Mouse (Mus musculus): Measurements from ENCODE around the gene Gm11992.

Gene Gm11992

DNA sequence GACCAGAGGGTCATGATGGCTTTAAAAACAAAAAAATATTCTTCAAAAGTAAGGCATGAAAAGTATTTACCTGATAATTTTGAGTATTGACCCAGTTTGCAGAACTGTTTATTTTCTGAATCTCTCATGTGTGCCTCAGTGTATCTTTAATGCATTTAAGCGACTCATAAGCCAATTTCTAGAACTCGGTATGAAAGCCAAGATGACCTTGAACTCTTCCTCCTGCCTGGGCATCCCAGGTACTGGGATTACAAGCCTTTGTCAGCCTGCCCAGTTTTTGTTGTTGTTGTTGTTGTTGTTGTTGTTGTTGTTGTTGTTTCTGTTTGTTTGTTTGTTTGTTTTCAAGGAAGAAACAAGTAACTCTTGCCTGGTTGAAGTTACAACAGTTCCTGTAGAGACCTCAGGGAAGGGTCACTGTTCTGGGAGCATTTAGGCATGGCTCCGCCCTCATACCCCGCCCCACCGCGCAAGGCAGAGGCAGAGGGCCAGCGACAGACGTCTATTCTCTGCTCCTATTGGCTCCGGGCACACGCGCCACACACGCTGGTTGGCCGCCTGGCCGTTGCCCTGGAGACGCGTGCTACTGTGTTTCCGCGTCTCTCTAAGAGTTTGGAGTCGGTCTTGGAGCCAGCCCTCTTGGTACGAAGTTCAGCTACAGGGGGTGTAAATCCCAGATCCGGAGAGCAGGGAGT is at the start of gene Gm11992:
Gene Gm11992 (plus strand): TSS at position 584 of the 692 bp plus-strand sequence.
- peak; percentile 82 for DNase-seq (ENCODE audit: low spot score)

DNA sequence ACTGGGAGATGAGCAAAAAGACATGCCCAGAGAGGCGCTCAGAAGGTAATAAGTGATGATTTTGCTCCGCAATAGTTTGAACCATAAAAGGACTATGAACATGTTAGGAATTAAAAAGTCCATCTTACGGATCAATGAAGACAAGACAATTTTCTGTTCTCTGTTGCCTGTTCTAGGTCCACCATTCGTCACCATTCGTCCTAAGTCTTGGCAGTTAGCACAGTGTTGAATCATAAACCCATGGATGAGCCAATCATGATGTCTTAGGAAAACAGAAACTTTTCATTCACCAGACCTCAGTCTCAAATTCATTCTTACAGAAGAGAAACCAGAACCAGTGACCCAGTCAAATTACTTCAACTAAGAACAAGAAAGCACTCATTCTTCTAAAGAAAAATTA is 39.6 kb upstream of the Gm11992 start:
- no peak for DNase-seq (ENCODE audit: low spot score)

DNA sequence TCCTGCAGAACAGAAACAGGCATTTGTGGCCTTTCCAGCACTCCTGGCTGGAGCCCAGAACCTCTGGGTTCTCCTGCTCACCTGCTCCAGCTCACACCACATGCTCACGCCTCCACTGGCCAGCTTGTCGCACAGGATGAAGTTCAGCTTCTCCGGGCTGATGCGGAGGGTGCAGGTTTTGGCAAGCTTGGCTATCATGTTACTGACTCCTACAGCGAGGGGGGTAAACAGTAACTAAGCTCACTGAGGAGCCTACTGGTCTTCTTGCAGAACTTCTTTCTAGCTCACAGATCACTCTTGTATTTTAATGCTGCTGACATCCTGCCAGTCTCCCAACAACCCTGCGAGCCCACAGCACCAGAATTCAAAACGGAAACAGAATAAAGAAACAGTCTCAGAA is 38.0 kb upstream of the Gm11992 start:
- DNase-seq (ENCODE audit: low spot score) = no peak

DNA sequence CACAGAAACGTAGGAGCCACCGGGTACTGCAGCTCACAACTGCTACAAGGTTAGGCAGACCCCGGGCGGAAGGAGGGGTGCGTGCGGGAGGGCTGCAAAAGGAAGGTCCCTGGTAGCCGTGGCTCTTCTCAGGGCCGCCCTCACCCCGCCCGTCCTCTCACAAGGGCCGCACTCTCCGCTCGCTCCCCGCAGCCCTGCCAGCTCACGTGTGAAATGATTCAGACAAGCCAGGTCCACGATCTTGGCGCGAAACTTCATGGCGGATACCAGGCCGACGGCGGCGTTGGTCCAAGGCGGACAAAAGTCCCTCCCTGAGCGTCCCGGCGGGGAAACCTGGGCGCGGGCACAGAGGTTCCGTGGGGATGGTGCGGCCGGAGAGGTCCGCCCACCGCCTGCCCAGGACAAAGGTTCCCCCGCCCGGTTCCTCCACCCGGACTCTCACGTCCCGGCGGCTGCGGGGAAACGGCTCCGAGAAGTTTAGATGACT is 37.5 kb upstream of the Gm11992 start, which contains the start of gene Hus1:
Gene Hus1 (minus strand): TSS at position 339 of the 487 bp plus-strand sequence.
- peak; percentile 89 for DNase-seq (ENCODE audit: low spot score)

DNA sequence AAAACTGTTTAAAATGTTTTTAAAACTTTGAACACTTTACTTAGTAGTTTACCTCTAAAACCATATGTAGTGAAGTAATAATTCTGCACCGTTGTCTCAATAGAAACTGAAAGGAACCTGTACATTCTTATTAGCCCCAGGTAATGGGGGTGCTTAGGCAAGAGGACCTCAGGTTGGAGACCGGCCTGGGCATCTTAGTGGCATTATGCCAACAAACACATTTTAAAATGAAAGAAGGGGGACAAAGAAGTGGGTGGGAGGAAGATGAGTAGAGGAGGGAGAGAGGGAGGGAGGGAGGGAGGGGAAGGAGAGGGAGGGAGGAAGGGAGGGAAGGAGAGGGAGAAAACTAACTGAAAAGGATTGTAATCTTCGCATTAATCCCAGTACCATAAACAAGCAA is 37.0 kb upstream of the Gm11992 start:
- DNase-seq (ENCODE audit: low spot score) = no peak

DNA sequence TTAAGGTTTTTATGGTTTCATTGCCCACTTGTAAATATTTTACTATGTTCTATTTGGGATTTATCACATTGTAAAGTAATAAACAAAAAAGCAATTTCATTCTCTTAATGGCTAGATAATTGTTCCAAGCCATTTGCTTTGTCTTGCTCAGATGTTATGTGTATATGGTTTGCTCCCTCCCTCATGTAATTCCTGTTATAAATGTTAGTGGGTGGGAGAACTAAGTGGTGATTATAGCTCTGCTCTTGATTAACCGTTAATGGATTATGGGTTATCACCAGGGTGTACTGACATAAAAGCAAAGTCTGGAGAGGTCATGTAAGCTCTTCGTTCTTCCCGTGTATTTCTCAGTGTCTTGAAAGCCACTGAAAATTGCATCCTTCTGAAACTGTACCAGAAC is 33.7 kb upstream of the Gm11992 start:
- no peak for DNase-seq (ENCODE audit: low spot score)

DNA sequence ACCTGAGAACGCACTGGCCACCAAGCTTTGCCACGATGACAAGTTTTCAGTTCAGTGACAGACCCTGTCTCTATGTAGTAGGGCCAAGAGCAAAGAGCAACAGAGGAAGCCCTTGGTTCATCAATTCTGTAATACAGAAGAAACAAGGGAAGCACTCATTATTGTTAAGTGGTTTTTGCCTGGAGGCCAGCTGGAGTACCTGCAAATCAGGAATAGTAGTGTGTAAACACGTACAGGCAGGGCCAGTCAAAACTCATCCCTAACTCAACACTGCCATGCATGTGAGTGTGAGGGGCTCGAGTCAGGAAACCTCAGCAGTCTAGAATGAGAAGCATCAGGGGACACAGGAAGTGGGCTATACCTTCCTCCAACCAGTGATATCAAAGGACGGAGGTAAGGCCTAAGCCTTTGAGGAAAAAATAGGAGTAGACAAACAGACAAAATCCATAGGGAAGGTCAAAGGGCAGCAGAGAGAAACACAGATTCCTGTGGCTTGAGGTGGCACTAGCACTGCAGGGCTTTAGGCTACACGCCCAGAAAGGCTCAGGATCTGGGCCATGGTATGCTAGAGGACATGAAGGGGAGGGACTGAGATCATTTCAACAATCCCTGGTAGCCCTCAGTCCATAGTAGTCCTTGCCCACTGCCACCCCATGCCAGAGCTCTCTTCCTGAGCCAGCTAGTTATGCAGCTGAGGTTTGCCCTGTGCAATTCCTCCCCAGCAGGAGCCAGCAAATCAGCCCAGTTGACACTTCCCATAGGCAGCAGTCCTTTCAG is 29.7 kb upstream of the Gm11992 start:
- no peak for DNase-seq (ENCODE audit: low spot score)

DNA sequence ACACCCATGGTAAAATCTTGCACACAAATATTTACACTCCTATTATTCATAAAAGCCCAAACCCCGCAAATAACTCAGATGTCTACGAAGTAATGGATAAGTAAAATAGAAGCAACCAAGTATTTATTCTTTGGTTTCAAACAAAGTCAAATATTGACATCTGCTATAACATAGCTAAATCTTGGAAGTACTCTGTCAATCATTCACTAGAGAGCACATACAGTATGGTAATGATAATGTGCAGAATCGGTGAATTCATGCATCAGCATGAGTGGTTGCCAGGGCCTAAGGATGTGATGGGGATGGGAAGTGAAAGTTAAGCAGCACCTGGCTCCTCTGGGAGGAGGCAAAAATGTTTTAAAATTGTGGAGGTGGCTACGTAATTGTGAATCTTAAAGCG is 28.2 kb upstream of the Gm11992 start:
- DNase-seq (ENCODE audit: low spot score) = no peak

DNA sequence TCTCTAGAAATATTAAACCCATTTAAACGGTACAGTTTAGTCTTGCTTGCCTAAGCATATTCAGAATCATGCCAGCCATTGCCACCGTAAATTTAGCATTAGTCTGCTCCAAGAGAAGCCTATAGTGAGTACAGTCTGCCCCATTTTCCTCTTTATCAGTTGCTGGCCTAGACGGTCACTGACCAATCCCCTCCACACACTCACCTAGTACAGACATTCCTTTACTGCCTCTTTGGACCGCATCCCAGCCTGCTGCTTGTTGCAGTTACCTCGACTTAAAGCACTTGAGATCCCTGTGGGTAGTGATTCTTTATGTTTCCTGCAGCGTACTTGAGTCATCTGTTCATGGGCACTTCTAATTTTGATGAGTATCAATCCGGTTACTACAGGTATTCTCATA is 23.6 kb upstream of the Gm11992 start:
- no peak for DNase-seq (ENCODE audit: low spot score)

DNA sequence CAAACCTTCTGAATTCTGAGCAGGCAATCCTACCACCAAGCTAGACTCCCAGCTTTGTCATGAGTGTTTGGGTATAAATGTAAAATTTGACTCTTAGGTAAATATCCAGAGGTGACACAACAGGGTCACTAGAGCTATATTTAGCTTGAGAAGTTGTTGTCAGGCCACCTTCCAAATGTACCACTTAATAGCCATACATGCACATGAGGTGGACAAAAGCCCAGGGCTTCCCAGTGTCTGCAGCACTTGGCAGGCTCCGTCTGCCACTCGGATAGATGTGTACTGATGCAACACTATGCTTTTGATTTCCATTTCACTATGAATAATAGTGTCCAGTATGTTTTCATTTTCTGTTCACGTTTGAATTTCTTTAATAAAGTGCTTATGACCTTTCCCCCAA is 23.2 kb upstream of the Gm11992 start:
- DNase-seq (ENCODE audit: low spot score) = no peak

DNA sequence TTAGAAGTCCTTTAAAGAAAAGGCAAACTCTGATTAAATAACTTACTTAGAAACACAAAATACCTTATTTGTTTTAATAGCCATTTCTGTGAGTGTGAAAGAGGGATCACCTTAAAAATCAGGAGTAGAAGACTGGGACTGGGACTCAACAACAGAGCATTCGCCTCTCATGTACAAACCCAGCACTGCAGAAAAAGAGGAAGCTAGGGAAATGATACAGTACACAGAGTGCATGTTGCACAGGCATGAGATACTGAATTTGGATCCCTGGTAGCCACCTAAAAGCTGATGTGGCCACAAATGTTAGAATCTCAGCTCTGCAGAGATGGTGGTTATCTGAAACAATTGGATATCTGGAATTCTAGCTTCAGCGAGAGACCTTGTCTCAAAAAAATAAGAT is 16.9 kb upstream of the Gm11992 start:
- no peak for DNase-seq (ENCODE audit: low spot score)

DNA sequence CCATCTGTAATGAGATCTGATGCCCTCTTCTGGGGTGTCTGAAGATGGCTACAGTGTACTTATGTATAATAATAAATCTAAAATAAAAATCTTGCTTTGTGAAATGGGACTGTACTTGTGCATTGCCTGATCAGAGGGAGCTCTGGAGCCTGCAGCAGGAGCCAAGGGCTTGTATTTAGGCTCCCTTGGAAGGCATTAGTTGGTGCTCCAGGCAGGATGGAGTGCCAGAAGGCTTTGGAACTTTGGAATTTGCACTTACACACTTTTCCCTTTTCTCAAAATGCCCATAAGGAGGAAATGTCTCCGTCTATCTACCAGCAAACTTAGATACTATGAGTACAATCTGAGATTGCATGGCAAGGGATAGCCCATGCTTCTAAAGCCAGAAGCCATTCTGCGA is 1.8 kb upstream of the Gm11992 start:
- no peak for DNase-seq (ENCODE audit: low spot score)

DNA sequence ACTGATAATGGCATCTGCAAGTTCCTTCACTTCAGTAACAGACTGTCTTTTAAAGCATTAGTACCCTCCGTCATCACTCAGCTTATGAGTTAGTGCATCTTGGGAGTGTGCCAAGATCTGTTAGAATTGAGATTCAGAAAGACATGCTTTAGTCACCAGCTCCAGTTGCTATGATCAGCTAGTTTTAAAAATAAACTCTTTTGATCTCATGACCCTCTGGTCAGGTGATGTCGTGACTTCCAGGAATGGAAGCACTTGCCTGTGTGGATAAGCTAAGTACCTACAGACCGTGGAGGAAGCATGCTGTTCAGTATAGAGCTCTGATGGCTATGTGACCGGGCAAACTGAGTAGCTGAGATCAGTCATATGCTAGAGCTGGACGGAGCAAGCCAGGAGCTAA is 1.4 kb upstream of the Gm11992 start:
- DNase-seq (ENCODE audit: low spot score) = no peak

DNA sequence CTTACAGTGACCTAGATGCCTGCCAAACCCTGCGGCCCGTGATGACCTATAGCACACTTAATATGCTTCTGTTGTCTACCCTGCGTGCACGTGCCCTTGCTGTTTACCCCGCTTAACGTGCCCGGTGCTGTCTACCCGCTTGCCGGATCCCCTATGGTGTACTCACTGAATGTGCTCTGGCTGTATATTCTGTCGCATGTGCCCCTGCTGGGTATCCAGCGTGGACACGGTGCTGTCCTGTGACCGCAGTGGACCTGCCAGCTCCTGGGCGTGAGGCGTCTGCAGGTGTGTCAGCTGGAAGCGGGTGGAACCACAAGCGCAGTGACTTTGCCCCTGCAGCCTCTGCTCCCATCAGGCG is 288 bp downstream of the Gm11992 start, which contains the start of gene Sun3:
Gene Sun3 (minus strand): TSS at position 289 of the 358 bp plus-strand sequence.
- no peak for DNase-seq (ENCODE audit: low spot score)

DNA sequence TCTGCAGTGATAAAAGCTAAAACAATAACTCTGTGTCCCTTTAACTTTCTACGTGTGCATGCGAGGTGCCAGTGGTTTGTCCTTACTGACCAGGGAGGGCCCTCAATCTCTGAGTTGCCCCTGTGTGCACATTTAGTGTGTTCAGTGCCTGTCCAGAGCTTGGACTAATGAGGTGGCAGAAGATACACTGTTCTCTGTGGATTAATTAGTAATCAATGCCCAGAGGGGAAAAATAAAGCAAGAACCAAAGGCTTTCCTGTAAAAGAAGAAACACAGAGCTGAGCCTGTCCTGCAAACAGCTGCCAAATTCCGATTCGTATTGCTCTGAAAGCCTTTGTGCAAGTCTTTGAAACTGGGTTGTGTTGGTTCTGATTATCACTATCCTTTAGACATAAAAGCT is 1.8 kb downstream of the Gm11992 start:
- no peak for DNase-seq (ENCODE audit: low spot score)

DNA sequence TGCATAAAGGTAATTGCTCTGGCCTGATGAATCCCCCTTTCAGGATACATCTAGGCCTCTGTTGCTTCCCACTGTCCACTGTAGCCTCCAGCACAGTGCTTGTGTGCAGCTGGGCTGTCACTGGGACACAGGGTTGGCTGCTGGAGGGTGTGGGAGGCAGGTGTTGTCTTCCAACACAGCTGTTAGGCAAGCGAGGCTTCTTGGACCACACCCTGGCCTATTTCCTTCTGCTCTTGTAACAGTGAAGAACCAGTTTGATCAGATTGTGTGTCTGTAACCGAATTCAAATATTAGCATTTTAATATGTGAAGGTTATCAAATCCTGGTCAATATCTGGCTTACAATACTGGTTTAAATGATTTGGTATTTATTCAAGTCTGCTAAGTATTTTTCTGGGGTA is 3.5 kb downstream of the Gm11992 start:
- no peak for DNase-seq (ENCODE audit: low spot score)

DNA sequence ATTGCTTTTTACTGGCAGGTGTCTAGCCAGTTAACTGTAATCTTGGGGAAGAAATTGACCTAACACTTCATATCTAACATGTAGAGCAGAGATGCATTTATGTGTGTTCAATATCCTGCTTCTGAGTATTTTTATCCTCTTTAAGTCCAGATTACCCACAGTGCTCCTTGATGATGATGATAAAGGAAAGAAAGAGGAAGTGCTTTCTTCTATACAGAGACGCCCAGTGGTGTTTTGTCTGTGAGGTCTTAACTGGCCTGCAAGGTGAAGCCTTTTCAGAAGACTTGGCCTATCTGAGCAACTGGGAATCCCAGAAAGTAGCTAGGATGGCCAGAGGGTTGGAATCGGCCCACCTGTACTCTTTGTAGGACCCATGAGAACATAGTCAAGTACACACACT is 8.5 kb downstream of the Gm11992 start:
- DNase-seq (ENCODE audit: low spot score) = no peak

DNA sequence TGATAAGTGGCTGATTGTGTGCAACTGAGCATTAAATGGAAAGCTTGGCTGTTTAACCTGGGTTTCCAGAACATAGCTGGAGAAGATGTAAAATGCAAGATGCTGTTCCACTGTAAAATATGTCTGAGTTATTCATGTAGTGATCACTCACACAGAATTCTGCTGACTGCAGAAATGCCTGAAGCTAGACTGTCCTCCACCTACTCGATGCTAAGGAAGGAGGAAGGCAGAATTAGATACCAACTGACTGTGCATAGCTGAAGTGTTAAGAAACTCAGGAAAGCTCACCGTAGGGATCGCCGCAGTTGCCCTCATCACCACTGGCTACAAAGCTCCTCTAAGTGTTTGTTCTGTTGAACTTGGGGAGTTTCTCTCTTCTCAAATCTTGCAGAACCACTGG is 9.3 kb downstream of the Gm11992 start:
- no peak for DNase-seq (ENCODE audit: low spot score)

DNA sequence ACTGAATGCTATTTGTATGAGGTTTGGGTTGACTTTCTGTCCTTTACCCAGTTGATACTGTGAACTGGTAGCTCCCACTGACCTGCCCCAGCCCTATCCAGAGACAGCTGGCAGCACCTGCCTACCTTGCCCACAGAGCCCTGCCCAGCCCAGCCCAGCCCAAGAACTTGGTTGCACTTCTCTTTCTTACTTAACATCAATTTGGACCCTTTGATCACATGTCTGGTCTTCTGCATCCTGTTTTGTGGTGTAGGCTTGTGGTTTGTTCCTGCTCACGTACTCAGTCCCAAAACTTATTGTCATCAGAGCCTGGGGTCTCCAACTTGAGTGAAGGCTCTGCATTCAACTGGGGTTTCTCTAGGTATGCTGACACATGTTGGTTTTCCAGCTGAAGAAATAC is 11.6 kb downstream of the Gm11992 start:
- no peak for DNase-seq (ENCODE audit: low spot score)

DNA sequence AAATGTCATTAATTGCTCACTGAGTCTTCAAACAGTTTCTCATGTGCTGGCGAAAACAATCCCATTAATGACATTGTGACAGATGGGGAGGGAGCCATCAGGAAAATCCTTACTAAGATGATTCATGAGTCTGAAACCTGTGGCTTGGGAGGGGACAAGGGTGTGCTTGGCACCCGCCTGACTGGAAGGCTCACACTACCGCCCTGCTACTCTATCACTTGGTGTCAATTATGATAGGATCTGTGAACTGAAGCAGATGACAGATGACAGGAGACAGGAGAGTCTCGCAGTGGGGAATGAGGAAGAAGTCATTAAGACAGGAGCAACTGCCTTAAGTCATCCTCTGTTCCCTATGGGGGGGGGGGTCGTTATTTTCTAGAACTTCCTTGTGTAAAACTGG is 12.1 kb downstream of the Gm11992 start:
- no peak for DNase-seq (ENCODE audit: low spot score)

DNA sequence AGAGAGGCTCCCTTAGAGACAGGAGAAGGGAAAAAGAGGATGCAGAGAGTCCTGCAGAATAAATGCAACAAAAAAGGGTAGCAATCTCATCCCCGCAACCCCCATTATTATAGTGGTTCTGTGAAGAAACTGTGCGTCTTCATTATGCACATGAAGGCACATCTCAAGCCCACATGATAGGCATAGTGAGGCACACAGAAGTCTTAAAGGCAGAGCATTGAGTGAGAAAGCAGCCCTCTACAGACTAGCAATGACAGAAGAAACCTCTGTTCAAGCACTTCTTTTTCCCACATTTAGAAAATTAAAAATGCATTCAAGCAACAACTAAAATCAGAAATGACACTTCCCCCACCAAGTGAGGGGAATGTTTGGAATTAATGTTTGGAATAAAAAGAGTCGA is 28.1 kb downstream of the Gm11992 start:
- no peak for DNase-seq (ENCODE audit: low spot score)

DNA sequence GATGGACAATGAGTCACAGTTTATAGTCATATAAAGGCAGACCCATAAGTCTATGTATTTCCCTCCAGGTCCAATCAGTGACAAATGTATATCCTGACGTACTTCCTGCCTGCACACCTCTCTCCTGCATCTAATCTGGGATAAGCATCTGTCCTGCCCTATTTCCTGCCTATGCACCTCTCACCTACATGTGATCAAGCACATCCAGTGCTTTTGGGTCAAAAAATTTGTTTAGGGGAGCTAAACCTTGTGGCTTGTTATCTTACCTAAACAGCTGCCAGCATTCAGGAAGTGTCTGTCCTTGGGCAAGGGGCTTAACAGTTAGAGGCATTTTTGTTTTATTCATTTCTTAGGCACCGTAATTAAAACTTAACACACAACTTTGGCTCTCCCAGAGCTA is 64.8 kb downstream of the Gm11992 start:
- DNase-seq (ENCODE audit: low spot score) = no peak

DNA sequence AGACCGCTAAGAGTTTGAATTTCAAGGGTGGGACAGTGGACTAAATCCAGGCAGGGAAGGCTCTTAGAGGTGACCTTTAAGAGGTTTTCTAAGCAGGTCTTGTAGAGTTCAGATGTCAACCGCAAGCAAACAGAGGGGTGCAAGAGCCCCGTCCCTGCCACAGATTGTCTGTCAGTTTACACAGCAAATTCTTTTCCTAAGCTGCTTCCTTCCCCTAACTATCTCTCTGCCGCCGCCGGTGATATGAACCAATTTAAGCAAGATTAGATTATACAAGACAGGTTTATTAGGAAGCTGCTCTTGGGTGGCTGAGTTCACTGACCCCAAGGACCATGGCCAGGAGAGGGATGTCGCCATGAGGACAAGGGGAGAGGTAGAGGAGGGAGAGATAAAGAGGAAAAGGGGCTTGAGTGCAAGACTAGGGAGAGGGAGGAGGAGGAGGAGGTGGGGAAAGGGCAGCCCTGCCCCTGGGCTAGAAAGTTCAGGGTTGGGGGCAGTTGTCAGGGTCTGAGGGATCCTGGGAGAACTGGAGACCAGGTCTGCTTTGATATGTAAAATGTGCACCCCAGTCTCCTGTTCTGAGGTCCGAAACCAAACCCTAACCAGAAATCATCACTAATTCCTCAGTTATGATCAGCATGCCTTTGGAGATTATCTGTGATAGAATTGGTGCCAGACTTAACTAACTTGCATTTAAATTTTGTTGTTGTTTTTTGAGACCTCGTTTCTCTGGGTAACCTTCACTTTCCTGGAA is 67.2 kb downstream of the Gm11992 start:
- DNase-seq (ENCODE audit: low spot score) = peak; percentile 14
